Mouse (Mus musculus) layer of hippocampus, adult 18-20 months (tissue): Measurements from ENCODE around the gene B230118H07Rik. TPM values are rescaled to one million over a fixed set of nuclear protein-coding genes. Genes with fewer than 3 reads are reported as not detected.
A peak's percentile ranks its signal among the peaks of the same experiment; 100 is the strongest.

Source experiments
- DNase-seq, 2 experiments: peaks; one replicate each; pipeline ENCODE4 v3.0.0; 2022; ENCODE audit warnings: low spot score in 2 of 2
- long read RNA-seq: library from polyadenylated mRNA; stranded (forward); transcript quantifications from one replicate; pipeline ENCODE4 v2.0.0, GENCODE M21; 2021
- total RNA-seq, 2 experiments: library from RNA; stranded (reverse); gene quantifications; 2 replicates each; pipeline ENCODE4 v1.2.3; 2021

B230118H07Rik gene
- total RNA-seq: 10 to 100 TPM; 32.1 to 39.6 TPM
- long read RNA-seq, transcript B230118H07Rik-203 (7 exons, 2,273 nt): major isoform, 40 of 51 reads
- long read RNA-seq, partial matches to known transcripts: 6 of 51 reads
- long read RNA-seq, other reads (novel, unspliced or antisense): 5 of 51 reads

DNA sequence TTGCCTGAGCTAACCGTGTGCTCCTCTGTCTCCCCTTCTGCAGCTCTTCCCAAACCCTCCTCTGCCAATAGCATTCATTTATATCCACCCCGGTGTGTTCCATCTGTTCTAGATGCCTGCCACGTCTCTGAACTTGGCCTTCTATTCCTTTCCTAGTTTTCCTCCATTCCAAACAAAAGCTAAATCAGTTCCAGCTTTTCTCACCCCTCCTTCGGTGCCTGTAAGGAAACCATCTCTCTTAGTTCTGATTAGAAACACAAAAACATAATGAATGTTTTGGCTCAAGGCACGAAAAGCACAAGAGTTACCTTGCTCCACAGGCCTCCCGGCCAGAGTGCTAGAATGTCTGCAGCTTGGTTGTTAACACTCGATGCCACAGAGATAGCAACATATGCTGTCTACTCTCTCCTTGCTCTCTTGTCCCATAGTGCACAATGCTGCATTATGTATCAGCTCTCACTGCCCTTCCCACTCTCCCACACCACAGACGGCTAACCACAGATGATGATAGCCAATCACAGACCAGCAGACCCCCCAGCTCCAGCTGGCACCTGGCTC lies at the start of gene B230118H07Rik, which contains the start of gene Rag1:
Gene B230118H07Rik (minus strand): TSS at position 419 of the 558 bp plus-strand sequence.
Gene Rag1 (minus strand): TSS at position 388 of the 558 bp plus-strand sequence.
- DNase-seq: peak in 1 of 2 experiments; percentile 17

GRCm38 (mm10) chr2:101695584-101695983 lies 46.3 kb upstream of the B230118H07Rik start:
- no peak for DNase-seq

- DNase-seq: peak in 1 of 2 experiments; percentile 59
Observed at GRCm38 (mm10) chr2:101693577-101694215, 44.4 kb upstream of the B230118H07Rik start.

DNA sequence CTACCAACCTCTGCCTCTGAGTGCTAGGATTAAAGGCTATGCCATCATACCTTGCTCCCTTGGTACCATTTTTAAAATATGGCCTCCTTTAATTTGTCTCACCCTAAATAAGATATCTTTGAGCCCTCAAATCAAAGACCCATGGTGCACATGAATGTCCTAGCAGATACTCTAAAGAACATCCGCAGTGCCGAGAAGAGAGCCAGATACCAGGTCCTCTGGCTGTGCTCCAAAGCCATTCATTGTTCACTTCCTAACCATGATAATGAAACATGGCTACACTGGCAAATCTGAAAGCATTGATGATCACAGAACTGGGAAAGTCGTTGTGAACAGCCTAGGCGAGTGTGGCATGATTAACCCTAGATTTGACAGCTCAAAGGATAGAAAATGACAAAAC lies 43.7 kb upstream of the B230118H07Rik start:
- DNase-seq: peak in 1 of 2 experiments; percentile 19

GRCm38 (mm10) chr2:101690252-101690827 lies 41.0 kb upstream of the B230118H07Rik start:
- no peak for DNase-seq

- peak in 1 of 2 experiments; percentile 43 for DNase-seq
Observed at GRCm38 (mm10) chr2:101688011-101688410, 38.7 kb upstream of the B230118H07Rik start.

- DNase-seq: peak in 1 of 2 experiments; percentile 34
Observed at GRCm38 (mm10) chr2:101684421-101684820, 35.1 kb upstream of the B230118H07Rik start.

- DNase-seq: no peak
Observed at GRCm38 (mm10) chr2:101679164-101679784, 29.9 kb upstream of the B230118H07Rik start.

DNA sequence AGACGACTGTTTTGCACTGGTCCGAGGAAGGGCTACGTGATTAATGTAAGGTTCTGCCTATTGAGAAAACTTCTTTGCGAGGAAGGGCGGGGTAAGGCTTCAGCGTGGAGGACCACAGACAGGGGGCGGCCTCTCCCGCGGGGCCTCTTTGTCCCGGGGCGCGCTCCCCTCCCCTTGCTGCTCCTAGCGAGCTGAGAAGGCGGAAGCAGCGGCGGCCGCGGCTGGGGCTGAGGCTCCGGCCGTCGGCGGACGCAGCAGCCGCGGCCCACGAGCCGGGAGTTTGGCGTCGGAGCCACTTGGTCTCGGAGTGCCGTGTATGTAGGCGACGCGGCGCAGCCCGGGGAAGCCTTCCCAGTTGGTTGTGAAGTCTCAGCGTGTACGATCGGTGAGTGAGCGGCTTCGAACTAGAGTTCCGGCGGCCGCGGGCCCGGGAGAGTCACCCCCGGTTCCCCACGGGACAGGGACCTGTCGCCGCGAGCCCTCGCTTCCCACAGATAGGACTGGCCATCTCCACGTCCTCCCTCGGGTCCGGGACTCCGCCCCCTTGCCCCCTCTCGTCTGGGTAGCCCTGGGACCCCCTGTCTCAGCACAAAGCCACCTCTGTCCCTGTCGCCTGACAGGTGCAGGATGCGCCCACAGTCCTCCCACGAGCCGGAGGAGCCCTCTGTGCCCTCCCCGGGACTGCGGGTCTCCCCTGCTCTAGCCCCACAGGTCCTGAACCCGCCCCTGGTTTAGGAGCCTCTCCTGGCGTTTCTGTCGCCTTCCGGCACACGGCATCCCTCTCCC lies 29.1 kb upstream of the B230118H07Rik start, which contains the start of gene Traf6:
Gene Traf6 (plus strand): TSS at position 194 of the 786 bp plus-strand sequence.
- peak; percentile 81 to 89 for DNase-seq

DNA sequence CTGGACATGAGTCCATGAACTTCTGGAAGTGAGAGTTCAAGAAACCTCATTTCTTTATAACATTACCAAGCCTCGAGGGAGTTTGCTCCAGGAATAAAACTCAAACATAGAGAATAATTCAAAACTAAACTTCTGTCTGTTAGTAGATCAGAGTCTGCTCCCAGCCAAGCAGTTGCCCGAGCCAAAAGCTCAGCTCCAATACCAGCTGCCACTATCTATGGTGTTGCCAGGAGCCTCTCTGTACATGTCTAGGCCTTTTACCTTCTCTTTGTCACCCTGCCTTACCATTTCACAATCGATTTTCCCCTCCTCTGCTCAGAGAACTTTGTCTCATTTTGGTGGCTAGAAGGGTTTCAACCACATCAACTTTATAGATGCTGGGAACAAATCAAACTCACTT lies 24.2 kb upstream of the B230118H07Rik start:
- DNase-seq: peak; percentile 17 to 57

GRCm38 (mm10) chr2:101668751-101669150 lies 19.4 kb upstream of the B230118H07Rik start:
- DNase-seq: no peak

- DNase-seq: no peak
Observed at GRCm38 (mm10) chr2:101665703-101666092, 16.4 kb upstream of the B230118H07Rik start.

GRCm38 (mm10) chr2:101665058-101665702 lies 15.8 kb upstream of the B230118H07Rik start:
- peak; percentile 71 to 93 for DNase-seq

GRCm38 (mm10) chr2:101660536-101660935 lies 11.2 kb upstream of the B230118H07Rik start:
- DNase-seq: no peak

DNA sequence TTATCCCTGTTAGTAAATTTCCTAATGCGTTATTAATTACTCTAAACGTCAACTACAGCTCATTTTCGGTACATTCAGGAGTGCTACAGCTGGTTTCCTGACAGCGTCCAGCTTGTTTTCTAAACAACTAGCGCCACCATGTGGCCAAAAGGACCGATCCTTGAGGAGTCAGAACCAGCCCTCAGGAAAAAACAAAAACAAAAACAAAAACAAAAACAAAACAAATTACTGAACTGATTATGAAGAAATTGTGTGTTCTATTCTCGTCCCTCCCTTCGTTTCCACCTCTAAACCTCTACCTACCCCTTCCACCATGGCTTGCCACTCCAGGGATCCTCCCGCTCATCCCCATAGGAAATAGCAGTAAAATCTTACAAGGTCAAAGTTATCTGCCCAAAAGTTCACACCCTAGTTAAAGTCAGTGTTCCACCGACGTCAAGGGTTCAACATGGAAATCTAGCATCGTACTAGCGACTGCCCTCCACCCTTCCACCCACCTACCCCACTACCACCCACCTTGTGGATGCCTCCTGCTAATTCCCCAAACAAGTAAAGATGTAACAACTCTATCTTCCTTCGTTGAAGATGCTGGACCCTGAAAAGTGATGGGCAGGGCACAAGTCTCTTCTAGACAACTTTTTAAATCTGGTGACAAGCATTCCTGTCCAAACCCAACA lies 3.7 kb upstream of the B230118H07Rik start:
- DNase-seq: peak; percentile 56 to 89

DNA sequence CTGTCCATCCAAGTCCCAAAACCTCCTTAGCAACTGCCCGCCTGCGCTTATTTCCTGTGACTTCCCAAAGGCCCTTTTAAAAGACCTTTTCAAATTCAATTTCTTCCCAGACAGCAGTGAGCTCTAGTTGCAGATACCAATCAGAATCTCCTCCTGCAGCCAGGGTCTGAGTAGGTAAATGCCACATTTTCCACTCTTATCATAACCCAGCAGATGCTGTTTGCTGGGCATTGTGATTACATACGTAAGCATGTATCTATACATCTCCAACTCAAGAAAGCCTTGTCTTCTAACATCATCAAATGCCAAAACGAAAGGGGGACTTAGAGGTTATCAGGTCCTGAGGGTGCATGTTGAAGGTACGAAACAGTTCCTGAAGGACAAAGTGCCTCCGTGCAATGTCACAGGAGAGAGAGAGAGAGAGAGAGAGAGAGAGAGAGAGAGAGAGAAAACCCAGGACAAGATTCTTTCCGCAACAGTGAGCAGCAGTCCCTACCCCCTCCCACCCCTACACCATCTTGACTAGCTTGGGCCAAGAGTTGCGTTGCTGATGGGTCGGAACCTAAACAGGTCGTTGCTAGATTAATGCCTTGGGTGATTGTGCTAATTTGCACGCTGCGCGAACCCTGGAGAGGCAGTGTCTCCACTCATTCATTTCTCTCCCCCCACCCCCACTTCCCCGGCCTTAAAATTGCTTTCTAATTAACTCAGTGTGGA lies 3.0 kb upstream of the B230118H07Rik start:
- peak in 1 of 2 experiments; percentile 6 for DNase-seq

GRCm38 (mm10) chr2:101650446-101650845 lies 1.1 kb upstream of the B230118H07Rik start:
- no peak for DNase-seq

- no peak for DNase-seq
Observed at GRCm38 (mm10) chr2:101648361-101648760, 971 bp downstream of the B230118H07Rik start.

GRCm38 (mm10) chr2:101645841-101646240 lies 3.5 kb downstream of the B230118H07Rik start:
- no peak for DNase-seq
